Mouse (Mus musculus): ENCODE results near the gene Olfr639.

DNA sequence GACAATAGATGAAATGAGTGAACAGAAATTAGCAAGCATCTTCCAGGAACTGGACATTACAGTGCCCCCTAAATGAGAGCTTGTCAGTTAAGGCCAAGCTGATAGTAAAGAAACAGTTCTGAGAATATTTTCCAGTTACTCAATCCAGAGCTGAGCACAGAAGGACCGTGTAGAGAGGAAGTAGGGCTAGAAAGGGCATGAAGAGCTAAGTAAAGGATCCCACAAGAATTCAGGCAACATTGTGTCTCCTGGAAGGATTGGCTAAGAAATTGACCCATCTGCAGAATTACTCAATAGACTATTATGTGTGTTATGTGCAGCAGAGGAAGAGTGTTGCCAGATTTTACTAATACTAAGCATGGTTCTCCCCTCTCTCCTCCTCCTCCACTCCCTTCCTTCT lies 45.3 kb downstream of the Olfr639 start:
- no peak for TF ChIP-seq MYOG (IDR thresholded peaks at IDR 0.05; ENCODE audit: control insufficient read depth in 1 of 3, insufficient read depth in 1 of 3, insufficient read length in 2 of 3, low read depth in 2 of 3)
- no peak for TF ChIP-seq POLR2A (IDR thresholded peaks at IDR 0.05; ENCODE audit: insufficient read length, low read depth)
- no peak for TF ChIP-seq TCF12 (IDR thresholded peaks at IDR 0.05; ENCODE audit: insufficient read depth, poor library complexity, severe bottlenecking)
- TF ChIP-seq E2F4 (IDR thresholded peaks at IDR 0.05; ENCODE audit: insufficient read depth), result no peak
- no peak for TF ChIP-seq MAX (IDR thresholded peaks at IDR 0.05; ENCODE audit: low read depth)
- TF ChIP-seq SRF (IDR thresholded peaks at IDR 0.05; ENCODE audit: control insufficient read depth, insufficient read length, low read depth), result no peak
- TF ChIP-seq CEBPB (IDR thresholded peaks at IDR 0.05; ENCODE audit: insufficient read depth, poor library complexity, severe bottlenecking), result no peak
- no peak for TF ChIP-seq MYOD1 (IDR thresholded peaks at IDR 0.05; ENCODE audit: control insufficient read depth in 1 of 3, insufficient read length in 2 of 3, low read depth in 2 of 3)
- TF ChIP-seq POLR2AphosphoS2 (IDR thresholded peaks at IDR 0.05; ENCODE audit: insufficient read length, low read depth), result no peak
- TF ChIP-seq USF1 (IDR thresholded peaks at IDR 0.05; ENCODE audit: low read depth), result no peak
